15 mouse cellular contexts compared by ENCODE assay signal in the genomic region with DNA sequence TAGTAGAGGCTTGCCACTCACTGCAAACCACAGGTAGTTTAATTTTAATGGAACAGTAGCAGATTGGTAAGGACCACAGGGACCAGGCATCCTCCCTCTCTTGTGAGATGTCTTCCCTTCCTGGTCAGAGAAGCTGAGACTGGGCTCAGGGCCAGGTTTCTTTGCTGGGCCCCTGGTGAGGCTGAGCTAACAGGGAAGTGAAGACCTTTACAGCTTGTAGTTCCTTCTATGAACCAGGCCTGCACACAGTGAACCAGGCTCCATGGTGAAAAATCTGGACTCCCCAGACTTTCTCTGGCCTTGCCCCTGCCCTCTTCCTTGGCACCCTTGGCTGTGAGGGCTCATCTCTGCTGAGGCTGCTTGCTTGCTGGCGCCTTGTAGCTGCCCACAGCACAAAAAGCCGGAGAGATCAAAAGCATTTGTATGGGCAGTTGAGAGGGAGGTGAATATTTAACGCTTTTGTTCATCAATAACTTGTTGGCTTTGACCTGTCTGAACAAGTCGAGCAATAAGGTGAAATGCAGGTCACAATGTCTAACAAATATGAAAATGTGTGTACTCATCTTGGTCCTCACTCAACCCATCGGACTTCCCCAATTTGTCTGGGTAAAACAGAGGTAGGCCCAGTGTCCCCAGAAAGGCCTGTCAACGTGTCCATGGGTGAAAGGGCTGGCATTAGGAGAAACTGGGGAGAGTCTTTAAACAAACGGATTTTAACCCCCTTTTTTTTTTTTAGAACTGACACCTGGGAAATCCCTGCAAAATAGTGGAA. TPM values are rescaled to one million over a fixed set of nuclear protein-coding genes. Genes with fewer than 3 reads are reported as not detected.
DNase-seq lines count a peak whose midpoint lies in the region; ATAC-seq lines count a peak whose summit lies in the region.
"Had no signal": no experiment of that assay in that cellular context is flagged by ENCODE, and none has a peak within 500 bp of the region (broad histone marks: within the 10 kb centered on the region; RNA-seq: fewer than 3 reads in every experiment).

No protein-coding gene starts in this region.

- no peak overlapping the region for H3K4me3 ChIP-seq in midbrain, embryonic 10.5 days
- no peak overlapping the region for H3K4me3 ChIP-seq in midbrain, embryonic 14.5 days (replicated peaks; ENCODE audit: low read depth, low read length)
- peak overlapping the region; percentile 45 for H3K4me3 ChIP-seq in kidney, embryonic 16.5 days (ENCODE audit: low read length)
- H3K4me3 ChIP-seq in neural tube, embryonic 13.5 days, result peak overlapping the region; percentile 46
- H3K4me3 ChIP-seq: erythroblast, embryonic 14.5 days; heart, embryonic 12.5 days; liver, embryonic 13.5 days had no signal

- H3K4me1 ChIP-seq in midbrain, embryonic 10.5 days, result peaks cover 9% of the 10 kb centered on the region
- H3K4me1 ChIP-seq in midbrain, embryonic 14.5 days (ENCODE audit: control insufficient read depth, insufficient read depth, low read length), result no peaks in the 10 kb centered on the region
- peaks cover 92% of the 10 kb centered on the region for H3K4me1 ChIP-seq in kidney, embryonic 16.5 days (ENCODE audit: insufficient read depth, low read length)
- peaks cover 100% of the 10 kb centered on the region for H3K4me1 ChIP-seq in neural tube, embryonic 13.5 days (replicated peaks)
- H3K4me1 ChIP-seq: liver, embryonic 13.5 days had no signal

- WGBS in midbrain, embryonic 10.5 days, result 5% methylated on average over 7 of the region's 7 CpGs
- 5% methylated on average over 7 of the region's 7 CpGs for WGBS in midbrain, embryonic 14.5 days
- 44% methylated on average over 7 of the region's 7 CpGs for WGBS in kidney, embryonic 16.5 days
- 12% methylated on average over 7 of the region's 7 CpGs for WGBS in neural tube, embryonic 13.5 days

- no peak for ATAC-seq in midbrain, embryonic 14.5 days (ENCODE audit: low FRiP score, low TSS enrichment)
- no peak for ATAC-seq in kidney, embryonic 16.5 days (ENCODE audit: low FRiP score, low TSS enrichment)
- no peak for ATAC-seq in neural tube, embryonic 13.5 days (ENCODE audit: low read depth)
- ATAC-seq: inflammation-experienced regulatory T-cells, adult 6 months had no signal

- H3K27me3 ChIP-seq in midbrain, embryonic 10.5 days (ENCODE audit: low read depth, poor library complexity, severe bottlenecking), result peaks cover 100% of the 10 kb centered on the region
- peaks cover 100% of the 10 kb centered on the region for H3K27me3 ChIP-seq in midbrain, embryonic 14.5 days (ENCODE audit: control insufficient read depth, insufficient read depth, low read length)
- no peaks in the 10 kb centered on the region for H3K27me3 ChIP-seq in kidney, embryonic 16.5 days (ENCODE audit: insufficient read depth, low read length)
- H3K27me3 ChIP-seq in neural tube, embryonic 13.5 days, result no peaks in the 10 kb centered on the region

- H3K27ac ChIP-seq in midbrain, embryonic 10.5 days (replicated peaks), result no peak overlapping the region
- H3K27ac ChIP-seq in midbrain, embryonic 14.5 days (replicated peaks; ENCODE audit: low read depth, low read length), result no peak overlapping the region
- peak overlapping the region; percentile 76 for H3K27ac ChIP-seq in kidney, embryonic 16.5 days (ENCODE audit: low read length)
- H3K27ac ChIP-seq in neural tube, embryonic 13.5 days (replicated peaks), result peak overlapping the region; percentile 93
- H3K27ac ChIP-seq: liver, embryonic 13.5 days; macrophage had no signal

- intact Hi-C loops in left cerebral cortex, postnatal 25 days (cut with DNase I), result no loop called here

- no peak overlapping the region for H3K4me2 ChIP-seq in midbrain, embryonic 14.5 days (ENCODE audit: low read length)
- peak overlapping the region; percentile 45 for H3K4me2 ChIP-seq in kidney, embryonic 16.5 days (replicated peaks; ENCODE audit: low read depth, low read length)
- H3K4me2 ChIP-seq in neural tube, embryonic 13.5 days, result peak overlapping the region; percentile 74
- H3K4me2 ChIP-seq: heart, embryonic 12.5 days; liver, embryonic 13.5 days had no signal

- H3K9ac ChIP-seq in midbrain, embryonic 14.5 days (replicated peaks; ENCODE audit: low read length), result no peak overlapping the region
- peak overlapping the region; percentile 60 for H3K9ac ChIP-seq in kidney, embryonic 16.5 days (replicated peaks; ENCODE audit: low read length)
- peak overlapping the region; percentile 80 for H3K9ac ChIP-seq in neural tube, embryonic 13.5 days
- H3K9ac ChIP-seq: heart, embryonic 12.5 days; liver, embryonic 13.5 days had no signal

- DNase-seq in adrenal gland, postnatal 14 days, result peak; percentile 47
- DNase-seq in adrenal gland, adult 18-20 months (ENCODE audit: low spot score in 2 of 2), result no peak
- peak; percentile 28 for DNase-seq in midbrain, embryonic 10.5 days (ENCODE audit: low spot score)
- no peak for DNase-seq in midbrain, embryonic 14.5 days
- no peak for DNase-seq in left cerebral cortex, postnatal 25 days (ENCODE audit: low spot score in 2 of 2)
- DNase-seq in layer of hippocampus, postnatal 36 days, result no peak
- DNase-seq: liver, embryonic 13.5 days; retina, postnatal 1 day had no signal

- no peaks in the 10 kb centered on the region for H3K9me3 ChIP-seq in midbrain, embryonic 10.5 days (replicated peaks)
- no peaks in the 10 kb centered on the region for H3K9me3 ChIP-seq in midbrain, embryonic 14.5 days (ENCODE audit: control insufficient read depth, low read length)
- H3K9me3 ChIP-seq in kidney, embryonic 16.5 days (ENCODE audit: low read length), result no peaks in the 10 kb centered on the region
- H3K9me3 ChIP-seq in neural tube, embryonic 13.5 days, result no peaks in the 10 kb centered on the region
- H3K9me3 ChIP-seq: heart, embryonic 12.5 days; liver, embryonic 13.5 days had no signal

- H3K36me3 ChIP-seq in midbrain, embryonic 10.5 days, result no peaks in the 10 kb centered on the region
- H3K36me3 ChIP-seq in midbrain, embryonic 14.5 days (ENCODE audit: control insufficient read depth, insufficient read depth, low read length), result no peaks in the 10 kb centered on the region
- H3K36me3 ChIP-seq in kidney, embryonic 16.5 days (ENCODE audit: insufficient read depth, low read length), result peaks cover 5% of the 10 kb centered on the region; the same call in 1 of the 2 replicates
- peaks cover 46% of the 10 kb centered on the region for H3K36me3 ChIP-seq in neural tube, embryonic 13.5 days
- H3K36me3 ChIP-seq: heart, embryonic 12.5 days; liver, embryonic 13.5 days had no signal

RNA-seq across cellular contexts. Expression of gene Gm28230, which starts 2.1 kb away (rescaled TPM):
- 1.4 and 1.7 TPM in 2 replicates for total RNA-seq in adrenal gland, postnatal 14 days (2021)
- total RNA-seq in adrenal gland, adult 18-20 months (2021), result 1 to 10 TPM; 1.6 to 2.8 TPM
- not detected in 2 replicates for polyA plus RNA-seq in midbrain, embryonic 10.5 days (2016; fragmentation: Nextera tagmentation; extraction: Ambion mirVana)
- polyA plus RNA-seq in midbrain, embryonic 14.5 days (2014; fragmentation: Nextera tagmentation; extraction: Ambion mirVana), result not detected in 2 replicates
- polyA plus RNA-seq in kidney, embryonic 16.5 days (2015; fragmentation: Nextera tagmentation; extraction: Ambion mirVana), result 1.3 and 2.1 TPM in 2 replicates
- 2.2 and 2.4 TPM in 2 replicates for polyA plus RNA-seq in neural tube, embryonic 13.5 days (2015; fragmentation: Nextera tagmentation; extraction: Ambion mirVana)
- total RNA-seq in left cerebral cortex, postnatal 25 days (2021), result not detected
- not detected for total RNA-seq in layer of hippocampus, postnatal 36 days (2021)
- polyA plus RNA-seq: cortical plate, adult 2 months; erythroblast, embryonic 14.5 days; heart, embryonic 12.5 days; inflammation-experienced regulatory T-cells, adult 6 months; liver, embryonic 13.5 days; macrophage had no signal

RNA-seq across cellular contexts. Expression of gene Hoxd4, which starts 12.7 kb away (rescaled TPM):
- total RNA-seq in adrenal gland, postnatal 14 days (2021), result 13.9 and 17.8 TPM in 2 replicates
- total RNA-seq in adrenal gland, adult 18-20 months (2021), result 10 to 100 TPM; 14.9 to 19.6 TPM
- polyA plus RNA-seq in midbrain, embryonic 10.5 days (2016; fragmentation: Nextera tagmentation; extraction: Ambion mirVana), result not detected in 2 replicates
- not detected in 2 replicates for polyA plus RNA-seq in midbrain, embryonic 14.5 days (2014; fragmentation: Nextera tagmentation; extraction: Ambion mirVana)
- polyA plus RNA-seq in kidney, embryonic 16.5 days (2015; fragmentation: Nextera tagmentation; extraction: Ambion mirVana), result 4.5 and 4.9 TPM in 2 replicates
- 6.9 and 7.2 TPM in 2 replicates for polyA plus RNA-seq in neural tube, embryonic 13.5 days (2015; fragmentation: Nextera tagmentation; extraction: Ambion mirVana)
- total RNA-seq in left cerebral cortex, postnatal 25 days (2021), result not detected
- not detected for total RNA-seq in layer of hippocampus, postnatal 36 days (2021)
- polyA plus RNA-seq: cortical plate, adult 2 months; inflammation-experienced regulatory T-cells, adult 6 months; liver, embryonic 13.5 days; macrophage had no signal

RNA-seq across cellular contexts. Expression of gene Hoxd3, which starts 12.7 kb away (rescaled TPM):
- 0.85 and 0.98 TPM in 2 replicates for total RNA-seq in adrenal gland, postnatal 14 days (2021)
- total RNA-seq in adrenal gland, adult 18-20 months (2021), result under 1 TPM; 0.89 to 0.90 TPM
- 0.06 TPM in 1 of 2 replicates, not detected in the other for polyA plus RNA-seq in midbrain, embryonic 10.5 days (2016; fragmentation: Nextera tagmentation; extraction: Ambion mirVana)
- polyA plus RNA-seq in midbrain, embryonic 14.5 days (2014; fragmentation: Nextera tagmentation; extraction: Ambion mirVana), result not detected in 2 replicates
- 14.6 and 15.4 TPM in 2 replicates for polyA plus RNA-seq in kidney, embryonic 16.5 days (2015; fragmentation: Nextera tagmentation; extraction: Ambion mirVana)
- polyA plus RNA-seq in neural tube, embryonic 13.5 days (2015; fragmentation: Nextera tagmentation; extraction: Ambion mirVana), result 24.2 and 33.8 TPM in 2 replicates
- not detected for total RNA-seq in left cerebral cortex, postnatal 25 days (2021)
- total RNA-seq in layer of hippocampus, postnatal 36 days (2021), result not detected
- polyA plus RNA-seq: cortical plate, adult 2 months; erythroblast, embryonic 14.5 days; inflammation-experienced regulatory T-cells, adult 6 months; macrophage had no signal

RNA-seq across cellular contexts. Expression of gene Hoxd8, which starts 20.0 kb away (rescaled TPM):
- total RNA-seq in adrenal gland, postnatal 14 days (2021), result 24.6 and 24.9 TPM in 2 replicates
- total RNA-seq in adrenal gland, adult 18-20 months (2021), result 10 to 100 TPM; 24.6 to 36.4 TPM
- polyA plus RNA-seq in midbrain, embryonic 10.5 days (2016; fragmentation: Nextera tagmentation; extraction: Ambion mirVana), result not detected in 2 replicates
- not detected in 2 replicates for polyA plus RNA-seq in midbrain, embryonic 14.5 days (2014; fragmentation: Nextera tagmentation; extraction: Ambion mirVana)
- polyA plus RNA-seq in kidney, embryonic 16.5 days (2015; fragmentation: Nextera tagmentation; extraction: Ambion mirVana), result 41.0 and 45.6 TPM in 2 replicates
- 17.4 and 22.8 TPM in 2 replicates for polyA plus RNA-seq in neural tube, embryonic 13.5 days (2015; fragmentation: Nextera tagmentation; extraction: Ambion mirVana)
- under 1 TPM in 1 of 2 experiments, not detected in 1; 0.14 TPM for total RNA-seq in left cerebral cortex, postnatal 25 days (2021)
- not detected for total RNA-seq in layer of hippocampus, postnatal 36 days (2021)
- polyA plus RNA-seq: cortical plate, adult 2 months; erythroblast, embryonic 14.5 days; inflammation-experienced regulatory T-cells, adult 6 months; macrophage had no signal

RNA-seq across cellular contexts. Expression of gene Hoxd9, which starts 26.9 kb away (rescaled TPM):
- 3.8 and 5.8 TPM in 2 replicates for total RNA-seq in adrenal gland, postnatal 14 days (2021)
- total RNA-seq in adrenal gland, adult 18-20 months (2021), result 1 to 10 TPM; 3.5 to 4.3 TPM
- polyA plus RNA-seq in midbrain, embryonic 10.5 days (2016; fragmentation: Nextera tagmentation; extraction: Ambion mirVana), result not detected in 2 replicates
- not detected in 2 replicates for polyA plus RNA-seq in midbrain, embryonic 14.5 days (2014; fragmentation: Nextera tagmentation; extraction: Ambion mirVana)
- polyA plus RNA-seq in kidney, embryonic 16.5 days (2015; fragmentation: Nextera tagmentation; extraction: Ambion mirVana), result 38.2 and 38.4 TPM in 2 replicates
- 27.7 and 42.7 TPM in 2 replicates for polyA plus RNA-seq in neural tube, embryonic 13.5 days (2015; fragmentation: Nextera tagmentation; extraction: Ambion mirVana)
- not detected for total RNA-seq in left cerebral cortex, postnatal 25 days (2021)
- not detected for total RNA-seq in layer of hippocampus, postnatal 36 days (2021)
- polyA plus RNA-seq: cortical plate, adult 2 months; erythroblast, embryonic 14.5 days; inflammation-experienced regulatory T-cells, adult 6 months; liver, embryonic 13.5 days; macrophage had no signal

Comparison
In these comparisons a context has a peak if more than half of its experiments do, and no peak if none do; other contexts are left out.
1. DNase-seq: peak in adrenal gland, postnatal 14 days (single experiment) and midbrain, embryonic 10.5 days (single experiment); none in adrenal gland, adult 18-20 months (0 of 2), midbrain, embryonic 14.5 days (single experiment), left cerebral cortex, postnatal 25 days (0 of 2) and layer of hippocampus, postnatal 36 days (0 of 2).
2. H3K27ac ChIP-seq: peak in kidney, embryonic 16.5 days (single experiment) and neural tube, embryonic 13.5 days (single experiment); none in midbrain, embryonic 10.5 days (single experiment) and midbrain, embryonic 14.5 days (single experiment).
3. H3K4me3 ChIP-seq: peak in kidney, embryonic 16.5 days (single experiment) and neural tube, embryonic 13.5 days (single experiment); none in midbrain, embryonic 10.5 days (single experiment) and midbrain, embryonic 14.5 days (single experiment).
4. RNA of gene Hoxd4, which starts 12.7 kb away (total RNA-seq): 14.9 to 19.6 TPM in adrenal gland, adult 18-20 months and 13.9 to 17.8 TPM in adrenal gland, postnatal 14 days; not detected in left cerebral cortex, postnatal 25 days and not detected in layer of hippocampus, postnatal 36 days; every median in the first group is over 10 times any median in the second.